ENCODE assay signal across 8 mouse cellular contexts in genomic region chr7:46796779-46797178, GRCm38 (mm10). TPM values are rescaled to one million over a fixed set of nuclear protein-coding genes. Genes with fewer than 3 reads are reported as not detected.
A peak's percentile ranks its signal among the peaks of the same experiment; 100 is the strongest.
DNase-seq lines count a peak whose midpoint lies in the region; ATAC-seq and TF ChIP-seq lines count a peak whose summit lies in the region.

No protein-coding gene starts in this region.

- no peak for TF ChIP-seq POLR2A in bone marrow, adult 2 months (IDR thresholded peaks at IDR 0.05; ENCODE audit: borderline replicate concordance, control insufficient read depth, low read depth, low read length)

- peaks cover 24% of the 10 kb centered on the region for H3K4me1 ChIP-seq in kidney, embryonic 14.5 days (ENCODE audit: control insufficient read depth, insufficient read depth, low read length)
- H3K4me1 ChIP-seq in bone marrow, adult 2 months (ENCODE audit: control insufficient read depth, insufficient read depth, low read length), result peaks cover 2% of the 10 kb centered on the region
- peaks cover 24% of the 10 kb centered on the region for H3K4me1 ChIP-seq in hindbrain, embryonic 14.5 days (replicated peaks; ENCODE audit: control insufficient read depth, insufficient read depth, low read length)
- H3K4me1 ChIP-seq in midbrain, embryonic 15.5 days, result peaks cover 36% of the 10 kb centered on the region

- no peak for TF ChIP-seq CTCF in bone marrow, adult 2 months (IDR thresholded peaks at IDR 0.05; ENCODE audit: control insufficient read depth, insufficient read depth, low read length)

- H3K36me3 ChIP-seq in kidney, embryonic 14.5 days (ENCODE audit: control insufficient read depth, insufficient read depth, low read length), result peaks cover 17% of the 10 kb centered on the region
- H3K36me3 ChIP-seq in hindbrain, embryonic 14.5 days (replicated peaks; ENCODE audit: control insufficient read depth, insufficient read depth), result peaks cover 24% of the 10 kb centered on the region
- H3K36me3 ChIP-seq in midbrain, embryonic 15.5 days (replicated peaks), result peaks cover 2% of the 10 kb centered on the region; the same call in 1 of the 2 replicates

- H3K27me3 ChIP-seq in kidney, embryonic 14.5 days (ENCODE audit: control insufficient read depth, insufficient read depth, low read length), result no peaks in the 10 kb centered on the region
- H3K27me3 ChIP-seq in hindbrain, embryonic 14.5 days (ENCODE audit: control insufficient read depth, insufficient read depth, low read length), result no peaks in the 10 kb centered on the region
- H3K27me3 ChIP-seq in midbrain, embryonic 15.5 days (replicated peaks), result no peaks in the 10 kb centered on the region

- no peak for ATAC-seq in kidney, embryonic 14.5 days (ENCODE audit: low FRiP score, low TSS enrichment)
- ATAC-seq in hindbrain, embryonic 14.5 days (ENCODE audit: low FRiP score), result no peak
- no peak for ATAC-seq in midbrain, embryonic 15.5 days (replicated peaks)

- H3K9ac ChIP-seq in kidney, embryonic 14.5 days (ENCODE audit: low read depth, low read length), result peak overlapping the region; percentile 91; the same call in 1 of the 2 replicates
- H3K9ac ChIP-seq in hindbrain, embryonic 14.5 days, result peak overlapping the region; percentile 90
- peak overlapping the region; percentile 95 for H3K9ac ChIP-seq in midbrain, embryonic 15.5 days

- no peak for DNase-seq in kidney, adult 18-20 months
- no peak for DNase-seq in hindbrain, embryonic 14.5 days (ENCODE audit: low spot score)
- DNase-seq in left cerebral cortex, adult 11 months (ENCODE audit: low spot score), result no peak
- no peak for DNase-seq in adrenal gland, adult 8-10 months
- no peak for DNase-seq in adrenal gland, adult 2 months

- peak overlapping the region; percentile 99 for H3K4me3 ChIP-seq in kidney, embryonic 14.5 days (ENCODE audit: low read length)
- H3K4me3 ChIP-seq in bone marrow, adult 2 months (replicated peaks; ENCODE audit: control insufficient read depth, low read depth, low read length), result peak overlapping the region; percentile 89
- peak overlapping the region; percentile 90 for H3K4me3 ChIP-seq in hindbrain, embryonic 14.5 days (replicated peaks; ENCODE audit: low read length)
- H3K4me3 ChIP-seq in midbrain, embryonic 15.5 days, result peak overlapping the region; percentile 95

- H3K9me3 ChIP-seq in kidney, embryonic 14.5 days (ENCODE audit: control insufficient read depth, low read length), result no peaks in the 10 kb centered on the region
- H3K9me3 ChIP-seq in hindbrain, embryonic 14.5 days (ENCODE audit: control insufficient read depth, low read length), result no peaks in the 10 kb centered on the region
- no peaks in the 10 kb centered on the region for H3K9me3 ChIP-seq in midbrain, embryonic 15.5 days

- 64% methylated on average over 6 of the region's 6 CpGs for WGBS in kidney, embryonic 14.5 days
- WGBS in bone marrow, adult 2 months, result 33% methylated on average over 6 of the region's 6 CpGs
- WGBS in hindbrain, embryonic 14.5 days, result 67% methylated on average over 6 of the region's 6 CpGs
- 62% methylated on average over 6 of the region's 6 CpGs for WGBS in midbrain, embryonic 15.5 days

- no peak overlapping the region for H3K27ac ChIP-seq in kidney, embryonic 14.5 days (ENCODE audit: low read depth, low read length)
- no peak overlapping the region for H3K27ac ChIP-seq in bone marrow, adult 2 months (ENCODE audit: control insufficient read depth, insufficient read depth, low read depth, low read length, poor library complexity)
- H3K27ac ChIP-seq in hindbrain, embryonic 14.5 days, result no peak overlapping the region
- H3K27ac ChIP-seq in midbrain, embryonic 15.5 days, result no peak overlapping the region

- H3K4me2 ChIP-seq in kidney, embryonic 14.5 days (replicated peaks; ENCODE audit: low read depth, low read length), result peak overlapping the region; percentile 70
- peak overlapping the region; percentile 87 for H3K4me2 ChIP-seq in hindbrain, embryonic 14.5 days (replicated peaks)
- peak overlapping the region; percentile 93 for H3K4me2 ChIP-seq in midbrain, embryonic 15.5 days

RNA-seq across cellular contexts. Expression of gene Gtf2h1, which starts 0.9 kb away (rescaled TPM):
- 37.0 and 43.2 TPM in 2 replicates for polyA plus RNA-seq in kidney, embryonic 14.5 days (2014; fragmentation: Nextera tagmentation; extraction: Ambion mirVana)
- polyA plus RNA-seq in bone marrow, adult 2 months (2011; ENCODE audit: insufficient read depth, insufficient read length, low replicate concordance, missing spikeins), result 16.0 and 20.0 TPM in 2 replicates
- 36.1 and 43.8 TPM in 2 replicates for polyA plus RNA-seq in hindbrain, embryonic 14.5 days (2014; fragmentation: Nextera tagmentation; extraction: Ambion mirVana)
- polyA plus RNA-seq in midbrain, embryonic 15.5 days (2015; fragmentation: Nextera tagmentation; extraction: Ambion mirVana), result 41.2 and 44.6 TPM in 2 replicates
- 10 to 100 TPM; 32.0 to 41.3 (median 39.0) TPM for total RNA-seq in adrenal gland, adult 8-10 months (2022)
- 10 to 100 TPM; 30.4 to 46.7 TPM for total RNA-seq in adrenal gland, adult 2 months (2021)
- 4.9 and 8.5 TPM in 2 replicates for polyA plus RNA-seq in adrenal gland, adult 2 months (2012; rRNA removed)

RNA-seq across cellular contexts. Expression of gene Hps5, which starts 0.9 kb away (rescaled TPM):
- polyA plus RNA-seq in kidney, embryonic 14.5 days (2014; fragmentation: Nextera tagmentation; extraction: Ambion mirVana), result 11.1 and 25.6 TPM in 2 replicates
- 6.0 and 19.3 TPM in 2 replicates for polyA plus RNA-seq in bone marrow, adult 2 months (2011; ENCODE audit: insufficient read depth, insufficient read length, low replicate concordance, missing spikeins)
- polyA plus RNA-seq in hindbrain, embryonic 14.5 days (2014; fragmentation: Nextera tagmentation; extraction: Ambion mirVana), result 12.7 and 13.0 TPM in 2 replicates
- 13.0 and 13.7 TPM in 2 replicates for polyA plus RNA-seq in midbrain, embryonic 15.5 days (2015; fragmentation: Nextera tagmentation; extraction: Ambion mirVana)
- 10 to 100 TPM; 26.4 to 40.6 (median 34.7) TPM for total RNA-seq in adrenal gland, adult 8-10 months (2022)
- total RNA-seq in adrenal gland, adult 2 months (2021), result 10 to 100 TPM; 20.1 to 23.9 TPM
- polyA plus RNA-seq in adrenal gland, adult 2 months (2012; rRNA removed), result 11.2 and 11.3 TPM in 2 replicates

RNA-seq across cellular contexts. Expression of gene Ldha, which starts 44.5 kb away (rescaled TPM):
- 1,311 and 1,396 TPM in 2 replicates for polyA plus RNA-seq in kidney, embryonic 14.5 days (2014; fragmentation: Nextera tagmentation; extraction: Ambion mirVana)
- polyA plus RNA-seq in bone marrow, adult 2 months (2011; ENCODE audit: insufficient read depth, insufficient read length, low replicate concordance, missing spikeins), result 177 and 332 TPM in 2 replicates
- 545 and 632 TPM in 2 replicates for polyA plus RNA-seq in hindbrain, embryonic 14.5 days (2014; fragmentation: Nextera tagmentation; extraction: Ambion mirVana)
- 522 and 586 TPM in 2 replicates for polyA plus RNA-seq in midbrain, embryonic 15.5 days (2015; fragmentation: Nextera tagmentation; extraction: Ambion mirVana)
- total RNA-seq in adrenal gland, adult 8-10 months (2022), result 100 to 1,000 TPM; 146 to 275 (median 231) TPM
- total RNA-seq in adrenal gland, adult 2 months (2021), result 100 to 1,000 TPM; 381 to 429 TPM
- polyA plus RNA-seq in adrenal gland, adult 2 months (2012; rRNA removed), result 178 and 230 TPM in 2 replicates

RNA-seq across cellular contexts. Expression of gene Saa2, which starts 45.2 kb away (rescaled TPM):
- 0.74 TPM in 1 of 2 replicates, not detected in the other for polyA plus RNA-seq in kidney, embryonic 14.5 days (2014; fragmentation: Nextera tagmentation; extraction: Ambion mirVana)
- polyA plus RNA-seq in bone marrow, adult 2 months (2011; ENCODE audit: insufficient read depth, insufficient read length, low replicate concordance, missing spikeins), result not detected in 2 replicates
- polyA plus RNA-seq in hindbrain, embryonic 14.5 days (2014; fragmentation: Nextera tagmentation; extraction: Ambion mirVana), result not detected in 2 replicates
- polyA plus RNA-seq in midbrain, embryonic 15.5 days (2015; fragmentation: Nextera tagmentation; extraction: Ambion mirVana), result not detected in 2 replicates
- not detected for total RNA-seq in adrenal gland, adult 8-10 months (2022)
- total RNA-seq in adrenal gland, adult 2 months (2021), result not detected
- not detected in 2 replicates for polyA plus RNA-seq in adrenal gland, adult 2 months (2012; rRNA removed)

RNA-seq across cellular contexts. Expression of gene Saa1, which starts 54.0 kb away (rescaled TPM):
- 2.3 and 2.6 TPM in 2 replicates for polyA plus RNA-seq in kidney, embryonic 14.5 days (2014; fragmentation: Nextera tagmentation; extraction: Ambion mirVana)
- polyA plus RNA-seq in bone marrow, adult 2 months (2011; ENCODE audit: insufficient read depth, insufficient read length, low replicate concordance, missing spikeins), result not detected in 2 replicates
- not detected in 2 replicates for polyA plus RNA-seq in hindbrain, embryonic 14.5 days (2014; fragmentation: Nextera tagmentation; extraction: Ambion mirVana)
- polyA plus RNA-seq in midbrain, embryonic 15.5 days (2015; fragmentation: Nextera tagmentation; extraction: Ambion mirVana), result 0.30 and 0.31 TPM in 2 replicates
- total RNA-seq in adrenal gland, adult 8-10 months (2022), result not detected
- not detected for total RNA-seq in adrenal gland, adult 2 months (2021)
- not detected in 2 replicates for polyA plus RNA-seq in adrenal gland, adult 2 months (2012; rRNA removed)
